Mouse (Mus musculus) myocyte (in vitro differentiated cells): Measurements from ENCODE around the gene Ppp1r3e.

ENCODE experiments used
- CEBPB ChIP-seq: IDR thresholded peaks from 2 replicates; pipeline ENCODE4 v1.6.1; 2011; ENCODE audit warnings: mild to moderate bottlenecking, moderate library complexity; ENCODE audit not compliant: poor library complexity, insufficient read depth, severe bottlenecking
- E2F4 ChIP-seq: IDR thresholded peaks from one replicate; pipeline ENCODE4 v1.6.1; 2011; ENCODE audit warnings: mild to moderate bottlenecking, control low read depth, moderate library complexity; ENCODE audit not compliant: insufficient read depth
- MAX ChIP-seq: IDR thresholded peaks from one replicate; pipeline ENCODE4 v1.6.1; 2011; ENCODE audit warnings: low read depth, mild to moderate bottlenecking, control low read depth
- MYOD1 ChIP-seq, 3 experiments: IDR thresholded peaks; one replicate each; pipeline ENCODE4 v1.6.1; 2011; ENCODE audit warnings: control low read depth in 2 of 3, low read depth in 2 of 3, mild to moderate bottlenecking in 2 of 3, moderate library complexity in 1 of 3; ENCODE audit not compliant: insufficient read length in 2 of 3, control insufficient read depth in 1 of 3
- MYOG ChIP-seq, 3 experiments: IDR thresholded peaks; one replicate each; pipeline ENCODE4 v1.6.1; 2011; ENCODE audit warnings: control low read depth in 2 of 3, low read depth in 2 of 3, mild to moderate bottlenecking in 2 of 3; ENCODE audit not compliant: insufficient read length in 2 of 3, control insufficient read depth in 1 of 3, insufficient read depth in 1 of 3
- POLR2A ChIP-seq: IDR thresholded peaks from one replicate; pipeline ENCODE4 v1.6.1; 2011; ENCODE audit warnings: low read depth, mild to moderate bottlenecking, control low read depth, moderate library complexity; ENCODE audit not compliant: insufficient read length
- POLR2AphosphoS2 ChIP-seq: IDR thresholded peaks from one replicate; pipeline ENCODE4 v1.6.1; 2011; ENCODE audit warnings: low read depth, control low read depth; ENCODE audit not compliant: insufficient read length
- SRF ChIP-seq: IDR thresholded peaks from one replicate; pipeline ENCODE4 v1.6.1; 2011; ENCODE audit warnings: low read depth; ENCODE audit not compliant: control insufficient read depth, insufficient read length
- TCF12 ChIP-seq: IDR thresholded peaks from one replicate; pipeline ENCODE4 v1.6.1; 2011; ENCODE audit warnings: mild to moderate bottlenecking, control low read depth; ENCODE audit not compliant: poor library complexity, insufficient read depth, severe bottlenecking
- TCF3 ChIP-seq: IDR thresholded peaks from one replicate; pipeline ENCODE4 v1.6.1; 2011; ENCODE audit warnings: low read depth, control low read depth; ENCODE audit not compliant: insufficient read length
- USF1 ChIP-seq: IDR thresholded peaks from one replicate; pipeline ENCODE4 v1.6.1; 2011; ENCODE audit warnings: low read depth, mild to moderate bottlenecking, control low read depth, moderate library complexity

DNA sequence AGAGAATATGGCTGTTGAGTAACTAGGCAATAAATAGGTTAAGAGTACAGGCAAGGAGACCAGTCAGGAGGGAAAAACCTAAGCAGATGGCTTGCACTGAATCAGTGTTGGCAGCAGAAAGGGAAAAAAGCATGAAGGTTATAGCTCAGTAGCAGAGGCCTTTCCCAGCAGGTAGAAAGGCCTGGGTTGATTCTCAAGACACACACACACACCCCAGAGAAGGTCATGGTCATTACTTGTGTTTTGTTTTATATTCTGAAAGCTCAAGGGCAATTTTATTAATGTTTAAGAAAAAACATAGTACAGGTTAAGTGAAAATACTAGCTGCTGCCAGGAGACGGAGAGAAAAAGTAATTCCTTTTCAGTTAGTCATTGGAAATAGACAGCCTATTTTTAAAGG, 53.6 kb downstream of the Ppp1r3e start:
- TF ChIP-seq SRF (no peak), TCF12 (no peak), MAX (no peak), POLR2A (no peak), USF1 (no peak), TCF3 (no peak), E2F4 (no peak), CEBPB (no peak), POLR2AphosphoS2 (no peak), MYOD1 (IDR thresholded peaks at IDR 0.05; ENCODE audit: control insufficient read depth in 1 of 3, insufficient read length in 2 of 3, low read depth in 2 of 3) (no peak), MYOG (IDR thresholded peaks at IDR 0.05; ENCODE audit: control insufficient read depth in 1 of 3, insufficient read depth in 1 of 3, insufficient read length in 2 of 3, low read depth in 2 of 3) (no peak)
